27 mouse cellular contexts compared by ENCODE assay signal in genomic region chr5:29854971-29855370, GRCm38 (mm10).
DNase-seq lines count a peak whose midpoint lies in the region; ATAC-seq and TF ChIP-seq lines count a peak whose summit lies in the region.
"Had no signal": no experiment of that assay in that cellular context is flagged by ENCODE, and none has a peak within 500 bp of the region (broad histone marks: within the 10 kb centered on the region; RNA-seq: fewer than 3 reads in every experiment).

No protein-coding gene starts in this region.

- H3K9me3 ChIP-seq in heart, postnatal 0 days (replicated peaks; ENCODE audit: control insufficient read depth, low read length) = no peaks in the 10 kb centered on the region
- H3K9me3 ChIP-seq in heart, embryonic 12.5 days (replicated peaks) = no peaks in the 10 kb centered on the region
- H3K9me3 ChIP-seq: embryonic facial prominence, embryonic 12.5 days; embryonic facial prominence, embryonic 15.5 days; forebrain, embryonic 12.5 days; forebrain, embryonic 15.5 days; G1E; heart, embryonic 13.5 days; hindbrain, embryonic 10.5 days had no signal

- 60% methylated on average over 1 of the region's 1 CpGs for WGBS in heart, postnatal 0 days
- WGBS in heart, embryonic 12.5 days = 62% methylated on average over 1 of the region's 1 CpGs
- WGBS in macrophage (ENCODE audit: missing documents) = 20% methylated on average over 1 of the region's 1 CpGs
- 53% methylated on average over 1 of the region's 1 CpGs for WGBS in lung, adult 2 months

- TF ChIP-seq POLR2A in bone marrow macrophage, adult 2 months (IDR thresholded peaks at IDR 0.05; ENCODE audit: borderline replicate concordance, low read depth, low read length) = no peak
- no peak for TF ChIP-seq POLR2A in lung, adult 2 months (IDR thresholded peaks at IDR 0.05; ENCODE audit: borderline replicate concordance, extremely low read depth, low read depth, low read length)

- no peaks in the 10 kb centered on the region for H3K79me2 ChIP-seq in C2C12 (ENCODE audit: control insufficient read depth, insufficient read depth)
- no peaks in the 10 kb centered on the region for H3K79me2 ChIP-seq in macrophage (ENCODE audit: inconsistent target)

- no peaks in the 10 kb centered on the region for H3K27me3 ChIP-seq in heart, postnatal 0 days (ENCODE audit: control insufficient read depth, insufficient read depth, low read length)
- H3K27me3 ChIP-seq in heart, embryonic 12.5 days (replicated peaks) = no peaks in the 10 kb centered on the region
- no peaks in the 10 kb centered on the region for H3K27me3 ChIP-seq in C2C12 (ENCODE audit: control insufficient read depth, insufficient read depth, insufficient read length)
- H3K27me3 ChIP-seq: CH12.LX; embryonic facial prominence, embryonic 12.5 days; embryonic facial prominence, embryonic 15.5 days; forebrain, embryonic 12.5 days; forebrain, embryonic 15.5 days; heart, embryonic 13.5 days had no signal

- H3K36me3 ChIP-seq in heart, postnatal 0 days (replicated peaks; ENCODE audit: control insufficient read depth, insufficient read depth, low read length) = no peaks in the 10 kb centered on the region
- no peaks in the 10 kb centered on the region for H3K36me3 ChIP-seq in heart, embryonic 12.5 days
- H3K36me3 ChIP-seq in C2C12 (ENCODE audit: control insufficient read depth, insufficient read depth) (no peaks in the 10 kb centered on the region), macrophage (ENCODE audit: inconsistent target) (no peaks in the 10 kb centered on the region)
- H3K36me3 ChIP-seq: embryonic facial prominence, embryonic 12.5 days; embryonic facial prominence, embryonic 15.5 days; forebrain, embryonic 12.5 days; forebrain, embryonic 15.5 days; G1E; heart, embryonic 13.5 days; hindbrain, embryonic 10.5 days had no signal

- H3K4me3 ChIP-seq in heart, postnatal 0 days (ENCODE audit: low read depth, low read length) = no peak overlapping the region
- H3K4me3 ChIP-seq in heart, embryonic 12.5 days = no peak overlapping the region
- H3K4me3 ChIP-seq in C2C12 (ENCODE audit: insufficient read depth, poor library complexity, severe bottlenecking) (no peak overlapping the region), macrophage (ENCODE audit: inconsistent target) (no peak overlapping the region)
- no peak overlapping the region for H3K4me3 ChIP-seq in bone marrow macrophage, adult 2 months (ENCODE audit: insufficient read depth, low read length)
- H3K4me3 ChIP-seq in lung, adult 2 months (replicated peaks; ENCODE audit: extremely low read depth, low read depth, low read length) = no peak overlapping the region
- H3K4me3 ChIP-seq: embryonic facial prominence, embryonic 12.5 days; embryonic facial prominence, embryonic 15.5 days; erythroblast, embryonic 14.5 days; forebrain, embryonic 12.5 days; forebrain, embryonic 15.5 days; heart, embryonic 13.5 days; hindbrain, embryonic 10.5 days had no signal

- H3K9ac ChIP-seq in heart, postnatal 0 days (replicated peaks; ENCODE audit: low read depth, low read length) = no peak overlapping the region
- H3K9ac ChIP-seq in heart, embryonic 12.5 days = no peak overlapping the region
- H3K9ac ChIP-seq: embryonic facial prominence, embryonic 12.5 days; embryonic facial prominence, embryonic 15.5 days; forebrain, embryonic 12.5 days; forebrain, embryonic 15.5 days; heart, embryonic 13.5 days; hindbrain, embryonic 14.5 days had no signal

- no peak for ATAC-seq in heart, postnatal 0 days (ENCODE audit: insufficient read depth, low read depth)
- ATAC-seq in heart, embryonic 12.5 days (ENCODE audit: insufficient number of reproducible peaks, low FRiP score) = no peak
- ATAC-seq: forebrain, embryonic 15.5 days; hindbrain, postnatal 0 days; inflammation-experienced regulatory T-cells, adult 6 months; intestine, embryonic 16.5 days had no signal

- no peaks in the 10 kb centered on the region for H3K79me3 ChIP-seq in C2C12 (ENCODE audit: low read depth)

- TF ChIP-seq CTCF in heart, postnatal 0 days (IDR thresholded peaks at IDR 0.05; ENCODE audit: low read depth) = no peak
- TF ChIP-seq CTCF in C2C12 (IDR thresholded peaks at IDR 0.05; ENCODE audit: control insufficient read depth, insufficient read depth, insufficient read length) = no peak
- TF ChIP-seq CTCF in bone marrow macrophage, adult 2 months (IDR thresholded peaks at IDR 0.05; ENCODE audit: low read depth, low read length) = no peak
- no peak for TF ChIP-seq CTCF in lung, adult 2 months (IDR thresholded peaks at IDR 0.05; ENCODE audit: insufficient read depth, low read length)

- no peak overlapping the region for H3K4me2 ChIP-seq in heart, postnatal 0 days (ENCODE audit: low read depth, low read length)
- no peak overlapping the region for H3K4me2 ChIP-seq in heart, embryonic 12.5 days
- H3K4me2 ChIP-seq: embryonic facial prominence, embryonic 12.5 days; embryonic facial prominence, embryonic 15.5 days; forebrain, embryonic 12.5 days; forebrain, embryonic 15.5 days; heart, embryonic 13.5 days; hindbrain, embryonic 14.5 days had no signal

- H3K4me1 ChIP-seq in heart, postnatal 0 days (ENCODE audit: control insufficient read depth, insufficient read depth) = no peaks in the 10 kb centered on the region
- H3K4me1 ChIP-seq in heart, embryonic 12.5 days (replicated peaks) = no peaks in the 10 kb centered on the region
- peaks cover 28% of the 10 kb centered on the region for H3K4me1 ChIP-seq in bone marrow macrophage, adult 2 months (ENCODE audit: control insufficient read depth, insufficient read depth, low read length)
- H3K4me1 ChIP-seq in lung, adult 2 months (ENCODE audit: control insufficient read depth, insufficient read depth, low read length) = no peaks in the 10 kb centered on the region; the same call in 1 of the 2 replicates
- H3K4me1 ChIP-seq: embryonic facial prominence, embryonic 12.5 days; embryonic facial prominence, embryonic 15.5 days; forebrain, embryonic 12.5 days; forebrain, embryonic 15.5 days; heart, embryonic 13.5 days; hindbrain, embryonic 10.5 days had no signal

- no peak for TF ChIP-seq EP300 in heart, postnatal 0 days (IDR thresholded peaks at IDR 0.05; ENCODE audit: low read depth)

- H3ac ChIP-seq in C2C12 (ENCODE audit: control insufficient read depth, insufficient read length, low read depth) = no peak overlapping the region

- H3K27ac ChIP-seq in heart, postnatal 0 days (ENCODE audit: low read depth) = peak overlapping the region; percentile 40; the same call in 1 of the 2 replicates
- H3K27ac ChIP-seq in heart, embryonic 12.5 days (ENCODE audit: poor library complexity, severe bottlenecking) = no peak overlapping the region
- 0 out of 2 replicates have a peak overlapping the region, but pooled peaks have one; percentile 73 for H3K27ac ChIP-seq in bone marrow macrophage, adult 2 months (ENCODE audit: insufficient read depth, low read depth, low read length)
- peak overlapping the region; percentile 35 for H3K27ac ChIP-seq in macrophage
- H3K27ac ChIP-seq: embryonic facial prominence, embryonic 12.5 days; embryonic facial prominence, embryonic 15.5 days; forebrain, embryonic 12.5 days; forebrain, embryonic 15.5 days; heart, embryonic 13.5 days; hindbrain, embryonic 10.5 days; hindbrain, embryonic 14.5 days; hindbrain, postnatal 0 days had no signal

- DNase-seq in heart, postnatal 0 days (ENCODE audit: low spot score) = no peak
- DNase-seq in urinary bladder, postnatal 14 days (ENCODE audit: low spot score) = no peak
- no peak for DNase-seq in lung, adult 2 months
- DNase-seq in right cerebral cortex, postnatal 10 days (ENCODE audit: low spot score in 2 of 2) = no peak
- DNase-seq: adrenal gland, postnatal 25 days; cerebellum, adult 11 months; cerebellum, adult 2 months; cerebellum, adult 9-11 months; cerebellum, postnatal 25 days; gastrocnemius, postnatal 25 days had no signal

TF ChIP-seq in C2C12, 6 proteins besides CTCF, POLR2A, EP300 and RAD21:
- TF ChIP-seq MAX (IDR thresholded peaks at IDR 0.05) = no peak
- peak; percentile 25 for TF ChIP-seq CEBPB (IDR thresholded peaks at IDR 0.05; ENCODE audit: low read depth)
TF ChIP-seq in C2C12: peak in this region for 1.
